Comparison of ENCODE assay signal across 11 mouse cellular contexts in the genomic region with DNA sequence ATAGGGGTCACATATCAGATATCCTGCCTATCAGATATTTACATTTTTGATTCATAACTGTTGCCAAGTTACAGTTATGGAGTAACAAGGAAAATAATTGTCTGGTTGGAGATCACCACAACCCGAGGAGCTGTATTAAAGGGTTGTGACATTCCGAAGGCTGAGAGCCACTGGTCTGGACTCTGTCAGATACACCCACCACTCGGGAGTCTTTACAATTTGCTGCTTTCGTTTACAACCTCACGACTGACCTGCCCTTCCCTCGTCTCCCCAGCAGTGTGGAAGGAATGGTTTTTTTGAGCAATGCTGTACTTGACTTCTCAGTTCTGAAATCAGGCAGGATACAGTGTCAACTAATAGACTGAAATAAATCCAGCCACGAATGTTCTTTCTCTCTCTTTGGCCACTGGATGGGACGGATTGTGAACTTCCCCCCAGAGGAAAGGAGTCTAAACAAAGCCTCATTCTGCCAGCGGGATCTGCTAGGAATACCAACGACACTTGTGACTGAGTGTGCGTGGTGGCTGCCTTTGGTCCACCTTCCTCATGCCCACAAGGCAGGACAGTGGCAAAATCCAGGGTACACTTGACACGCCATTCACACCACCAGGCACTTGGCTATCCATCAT. TPM values are rescaled to one million over a fixed set of nuclear protein-coding genes. Genes with fewer than 3 reads are reported as not detected.
DNase-seq lines count a peak whose midpoint lies in the region; ATAC-seq lines count a peak whose summit lies in the region.
"Had no signal": no experiment of that assay in that cellular context is flagged by ENCODE, and none has a peak within 500 bp of the region (broad histone marks: within the 10 kb centered on the region; RNA-seq: fewer than 3 reads in every experiment).

No protein-coding gene starts in this region.

- H3K4me3 ChIP-seq in embryonic facial prominence, embryonic 15.5 days (replicated peaks): no peak overlapping the region
- H3K4me3 ChIP-seq in forebrain, embryonic 14.5 days (ENCODE audit: low read depth, low read length): no peak overlapping the region
- H3K4me3 ChIP-seq: limb, embryonic 15.5 days had no signal

- no peak overlapping the region for H3K9ac ChIP-seq in embryonic facial prominence, embryonic 15.5 days
- H3K9ac ChIP-seq in forebrain, embryonic 14.5 days (ENCODE audit: low read length): no peak overlapping the region
- H3K9ac ChIP-seq: limb, embryonic 15.5 days had no signal

- no peak overlapping the region; the same call in 1 of the 2 replicates for H3K4me2 ChIP-seq in embryonic facial prominence, embryonic 15.5 days (replicated peaks)
- no peak overlapping the region for H3K4me2 ChIP-seq in forebrain, embryonic 14.5 days (ENCODE audit: low read length)
- H3K4me2 ChIP-seq: limb, embryonic 15.5 days had no signal

- H3K9me3 ChIP-seq in embryonic facial prominence, embryonic 15.5 days (replicated peaks): no peaks in the 10 kb centered on the region
- H3K9me3 ChIP-seq in forebrain, embryonic 14.5 days (replicated peaks; ENCODE audit: control insufficient read depth, low read length): no peaks in the 10 kb centered on the region
- H3K9me3 ChIP-seq: limb, embryonic 15.5 days had no signal

- peak; percentile 9 to 16 for DNase-seq in cerebellum, postnatal 10 days
- no peak for DNase-seq in cerebellum, postnatal 4 days (ENCODE audit: low spot score in 2 of 2)
- DNase-seq in layer of hippocampus, adult 11-12 months (ENCODE audit: low spot score): peak; percentile 19
- no peak for DNase-seq in layer of hippocampus, adult 9-11 months
- peak; percentile 41 for DNase-seq in lung, postnatal 10 days
- DNase-seq in forebrain, embryonic 14.5 days (ENCODE audit: low spot score): no peak
- DNase-seq in urinary bladder, postnatal 4 days (ENCODE audit: low spot score in 2 of 2): no peak
- DNase-seq: cerebellum, adult 8-10 months; gastrocnemius, postnatal 36 days had no signal

- no peaks in the 10 kb centered on the region for H3K27me3 ChIP-seq in embryonic facial prominence, embryonic 15.5 days
- H3K27me3 ChIP-seq in forebrain, embryonic 14.5 days (replicated peaks; ENCODE audit: control insufficient read depth, insufficient read depth, low read length): peaks cover 26% of the 10 kb centered on the region
- H3K27me3 ChIP-seq: limb, embryonic 15.5 days had no signal

- ATAC-seq in embryonic facial prominence, embryonic 15.5 days (ENCODE audit: insufficient number of reproducible peaks, low FRiP score, low TSS enrichment, low read depth): no peak
- ATAC-seq in forebrain, embryonic 14.5 days: no peak

- peaks cover 37% of the 10 kb centered on the region for H3K4me1 ChIP-seq in embryonic facial prominence, embryonic 15.5 days
- 0 out of 2 replicates have a peak, but pooled peaks cover 4% of the 10 kb centered on the region for H3K4me1 ChIP-seq in forebrain, embryonic 14.5 days (ENCODE audit: control insufficient read depth, insufficient read depth, low read length)

- WGBS in embryonic facial prominence, embryonic 15.5 days: 43% methylated on average over 12 of the region's 12 CpGs
- WGBS in forebrain, embryonic 14.5 days: 38% methylated on average over 12 of the region's 12 CpGs

- H3K36me3 ChIP-seq in embryonic facial prominence, embryonic 15.5 days: no peaks in the 10 kb centered on the region
- no peaks in the 10 kb centered on the region for H3K36me3 ChIP-seq in forebrain, embryonic 14.5 days (ENCODE audit: control insufficient read depth, insufficient read depth, low read length)
- H3K36me3 ChIP-seq: limb, embryonic 15.5 days had no signal

- peak overlapping the region; percentile 34 for H3K27ac ChIP-seq in embryonic facial prominence, embryonic 15.5 days (replicated peaks)
- no peak overlapping the region for H3K27ac ChIP-seq in forebrain, embryonic 14.5 days (ENCODE audit: low read depth, low read length)
- H3K27ac ChIP-seq: limb, embryonic 15.5 days had no signal

RNA-seq across cellular contexts. Expression of gene Serpine2, which starts 0.5 kb away (rescaled TPM):
- 276 and 314 TPM in 2 replicates for polyA plus RNA-seq in embryonic facial prominence, embryonic 15.5 days (2015; fragmentation: Nextera tagmentation; extraction: Ambion mirVana)
- polyA plus RNA-seq in forebrain, embryonic 14.5 days (2014; fragmentation: Nextera tagmentation; extraction: Ambion mirVana): 61.2 and 80.9 TPM in 2 replicates

Comparison
In these comparisons a context has a peak if more than half of its experiments do, and no peak if none do; other contexts are left out.
1. DNase-seq: peak in cerebellum, postnatal 10 days (2 of 2), layer of hippocampus, adult 11-12 months (single experiment) and lung, postnatal 10 days (single experiment); none in cerebellum, postnatal 4 days (0 of 2), layer of hippocampus, adult 9-11 months (single experiment), forebrain, embryonic 14.5 days (single experiment) and urinary bladder, postnatal 4 days (0 of 2).